Mouse (Mus musculus): ENCODE measurements around the gene Zfp937.
"Not testable (repeated sequence)": the region's sequence is repeated elsewhere in the genome, so short reads cannot be mapped to it uniquely, and the experiment has no call there.

Zfp937 gene

GRCm38 (mm10) chr2:150217600-150218362, at the start of gene Zfp937:
Zfp937 (plus strand) TSS chr2:150218073.
- DNase-seq (ENCODE audit: low spot score) = peak; percentile 52

GRCm38 (mm10) chr2:150173833-150174232, 44.0 kb upstream of the Zfp937 start:
- no peak for DNase-seq (ENCODE audit: low spot score)

GRCm38 (mm10) chr2:150179579-150179978, 38.3 kb upstream of the Zfp937 start, which contains the start of gene Gm10770:
Gm10770 (minus strand) TSS chr2:150179679.
- DNase-seq (ENCODE audit: low spot score) = not testable (repeated sequence)

GRCm38 (mm10) chr2:150181046-150181445, 36.8 kb upstream of the Zfp937 start:
- not testable (repeated sequence) for DNase-seq (ENCODE audit: low spot score)

- DNase-seq (ENCODE audit: low spot score) = not testable (repeated sequence)
Measured at GRCm38 (mm10) chr2:150181570-150181999, 36.3 kb upstream of the Zfp937 start, which contains the start of gene Gm14139. Gm14139 (plus strand) TSS chr2:150181755.

- DNase-seq (ENCODE audit: low spot score) = not testable (repeated sequence)
Measured at GRCm38 (mm10) chr2:150218363-150218725, 471 bp downstream of the Zfp937 start.

GRCm38 (mm10) chr2:150223263-150223662, 5.4 kb downstream of the Zfp937 start:
- not testable (repeated sequence) for DNase-seq (ENCODE audit: low spot score)

- no peak for DNase-seq (ENCODE audit: low spot score)
Measured at GRCm38 (mm10) chr2:150243211-150243610, 25.3 kb downstream of the Zfp937 start.

GRCm38 (mm10) chr2:150255491-150255890, 37.6 kb downstream of the Zfp937 start, which contains the start of gene Gm21994:
Gm21994 (minus strand) TSS chr2:150255591.
- not testable (repeated sequence) for DNase-seq (ENCODE audit: low spot score)

- DNase-seq (ENCODE audit: low spot score) = not testable (repeated sequence)
Measured at GRCm38 (mm10) chr2:150256861-150257260, 39.0 kb downstream of the Zfp937 start.

- not testable (repeated sequence) for DNase-seq (ENCODE audit: low spot score)
Measured at GRCm38 (mm10) chr2:150257291-150257690, 39.4 kb downstream of the Zfp937 start, which contains the start of gene Gm14124. Gm14124 (plus strand) TSS chr2:150257517.
